9 mouse cellular contexts compared by ENCODE assay signal in the genomic region with DNA sequence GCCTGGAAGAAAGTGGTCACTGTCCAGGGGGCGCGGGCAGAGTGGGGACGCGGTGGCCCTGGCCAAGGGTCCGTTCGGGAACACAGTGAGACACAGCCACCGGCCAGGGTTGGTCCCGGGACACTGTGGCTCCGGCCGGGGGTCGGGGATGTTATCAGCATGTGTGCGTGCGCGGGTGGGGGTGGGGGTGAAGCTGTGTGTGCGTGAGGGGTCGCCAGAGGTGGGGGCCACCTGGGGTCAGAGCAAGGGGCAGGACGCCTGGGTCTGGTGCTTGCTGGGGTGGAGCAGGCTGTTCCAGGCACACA. TPM values are rescaled to one million over a fixed set of nuclear protein-coding genes. Genes with fewer than 3 reads are reported as not detected.
DNase-seq lines count a peak whose midpoint lies in the region; ATAC-seq and TF ChIP-seq lines count a peak whose summit lies in the region.
"Had no signal": no experiment of that assay in that cellular context is flagged by ENCODE, and none has a peak within 500 bp of the region (broad histone marks: within the 10 kb centered on the region; RNA-seq: fewer than 3 reads in every experiment).

No protein-coding gene starts in this region.

- no peak for ATAC-seq in kidney, embryonic 15.5 days (replicated peaks; ENCODE audit: low FRiP score)
- ATAC-seq in intestine, postnatal 0 days, result no peak
- ATAC-seq in midbrain, postnatal 0 days (ENCODE audit: low FRiP score), result no peak
- no peak for ATAC-seq in frontal cortex, adult (ENCODE audit: low TSS enrichment)

- TF ChIP-seq CTCF in intestine, postnatal 0 days (IDR thresholded peaks at IDR 0.05; ENCODE audit: low read depth), result no peak
- TF ChIP-seq CTCF in midbrain, postnatal 0 days (IDR thresholded peaks at IDR 0.05), result no peak

- peak overlapping the region; percentile 5; the same call in 1 of the 2 replicates for H3K9ac ChIP-seq in kidney, embryonic 15.5 days
- H3K9ac ChIP-seq in intestine, postnatal 0 days (ENCODE audit: low read depth, low read length), result no peak overlapping the region
- no peak overlapping the region; the same call in 1 of the 2 replicates for H3K9ac ChIP-seq in midbrain, postnatal 0 days (replicated peaks; ENCODE audit: low read length, poor library complexity, severe bottlenecking)

- peaks cover 36% of the 10 kb centered on the region for H3K27me3 ChIP-seq in kidney, embryonic 15.5 days
- peaks cover 25% of the 10 kb centered on the region for H3K27me3 ChIP-seq in forebrain, embryonic 10.5 days (ENCODE audit: poor library complexity, severe bottlenecking)
- peaks cover 4% of the 10 kb centered on the region; the same call in 1 of the 2 replicates for H3K27me3 ChIP-seq in intestine, postnatal 0 days (replicated peaks; ENCODE audit: control insufficient read depth, insufficient read depth, low read length)
- peaks cover 15% of the 10 kb centered on the region; the same call in 1 of the 2 replicates for H3K27me3 ChIP-seq in midbrain, postnatal 0 days (ENCODE audit: insufficient read depth, low read length)

- no peaks in the 10 kb centered on the region for H3K36me3 ChIP-seq in kidney, embryonic 15.5 days
- H3K36me3 ChIP-seq in forebrain, embryonic 10.5 days (replicated peaks), result 0 out of 2 replicates have a peak, but pooled peaks cover 2% of the 10 kb centered on the region
- no peaks in the 10 kb centered on the region for H3K36me3 ChIP-seq in intestine, postnatal 0 days (ENCODE audit: control insufficient read depth, insufficient read depth)
- H3K36me3 ChIP-seq in midbrain, postnatal 0 days (ENCODE audit: insufficient read depth, low read length), result no peaks in the 10 kb centered on the region

- H3K9me3 ChIP-seq in kidney, embryonic 15.5 days (replicated peaks), result no peaks in the 10 kb centered on the region
- no peaks in the 10 kb centered on the region for H3K9me3 ChIP-seq in forebrain, embryonic 10.5 days
- no peaks in the 10 kb centered on the region for H3K9me3 ChIP-seq in intestine, postnatal 0 days (ENCODE audit: control insufficient read depth)
- H3K9me3 ChIP-seq in midbrain, postnatal 0 days (ENCODE audit: low read length), result no peaks in the 10 kb centered on the region

- no peak for DNase-seq in kidney, adult 8-10 months
- no peak for DNase-seq in forebrain, embryonic 10.5 days (ENCODE audit: extremely low spot score, low spot score)
- DNase-seq in midbrain, postnatal 0 days (ENCODE audit: low spot score), result no peak
- no peak for DNase-seq in Muller cell, postnatal 12 days (ENCODE audit: inconsistent ontology term)
- no peak for DNase-seq in embryo, embryonic 10 days (ENCODE audit: low spot score)
- DNase-seq: kidney, adult 11 months had no signal

- H3K27ac ChIP-seq in kidney, embryonic 15.5 days, result no peak overlapping the region
- peak overlapping the region; percentile 80 for H3K27ac ChIP-seq in forebrain, embryonic 10.5 days
- H3K27ac ChIP-seq in intestine, postnatal 0 days (ENCODE audit: low read depth, low read length), result no peak overlapping the region
- H3K27ac ChIP-seq in midbrain, postnatal 0 days (ENCODE audit: low read depth, low read length), result no peak overlapping the region

- peak overlapping the region; percentile 59 for H3K4me2 ChIP-seq in kidney, embryonic 15.5 days
- peak overlapping the region; percentile 54 for H3K4me2 ChIP-seq in intestine, postnatal 0 days (replicated peaks; ENCODE audit: low read depth)
- H3K4me2 ChIP-seq in midbrain, postnatal 0 days (ENCODE audit: low read depth, low read length, poor library complexity, severe bottlenecking), result peak overlapping the region; percentile 37

- H3K4me3 ChIP-seq in kidney, embryonic 15.5 days (replicated peaks), result peak overlapping the region; percentile 35
- peak overlapping the region; percentile 61 for H3K4me3 ChIP-seq in forebrain, embryonic 10.5 days
- 0 out of 2 replicates have a peak overlapping the region, but pooled peaks have one; percentile 18 for H3K4me3 ChIP-seq in intestine, postnatal 0 days (ENCODE audit: low read depth, low read length)
- peak overlapping the region; percentile 6; the same call in 1 of the 2 replicates for H3K4me3 ChIP-seq in midbrain, postnatal 0 days (ENCODE audit: low read depth, low read length)

- peaks cover 26% of the 10 kb centered on the region for H3K4me1 ChIP-seq in kidney, embryonic 15.5 days
- H3K4me1 ChIP-seq in forebrain, embryonic 10.5 days, result peaks cover 39% of the 10 kb centered on the region
- no peaks in the 10 kb centered on the region for H3K4me1 ChIP-seq in intestine, postnatal 0 days (replicated peaks; ENCODE audit: control insufficient read depth, insufficient read depth, low read length)
- no peaks in the 10 kb centered on the region for H3K4me1 ChIP-seq in midbrain, postnatal 0 days (ENCODE audit: insufficient read depth, low read length)

- 3% methylated on average over 17 of the region's 17 CpGs for WGBS in kidney, embryonic 15.5 days
- under 1% methylated on average over 17 of the region's 17 CpGs for WGBS in forebrain, embryonic 10.5 days
- WGBS in intestine, postnatal 0 days, result 4% methylated on average over 17 of the region's 17 CpGs
- 3% methylated on average over 12 of the region's 17 CpGs for WGBS in midbrain, postnatal 0 days

RNA-seq across cellular contexts. Expression of a gene that starts 8.9 kb away (rescaled TPM):
- 0.06 and 0.09 TPM in 2 replicates for polyA plus RNA-seq in kidney, embryonic 15.5 days (2015; fragmentation: Nextera tagmentation; extraction: Ambion mirVana)
- polyA plus RNA-seq in forebrain, embryonic 10.5 days (2016; fragmentation: Nextera tagmentation; extraction: Ambion mirVana), result 0.10 and 0.12 TPM in 2 replicates
- polyA plus RNA-seq in intestine, postnatal 0 days (2015; fragmentation: Nextera tagmentation; extraction: Ambion mirVana), result 0.35 and 0.42 TPM in 2 replicates
- 0.85 and 0.99 TPM in 2 replicates for total RNA-seq in midbrain, postnatal 0 days (2014; rRNA removed)
- 0.31 and 0.49 TPM in 2 replicates for polyA plus RNA-seq in midbrain, postnatal 0 days (2015; fragmentation: Nextera tagmentation; extraction: Ambion mirVana)

RNA-seq across cellular contexts. Expression of a gene that starts 16.5 kb away (rescaled TPM):
- polyA plus RNA-seq in kidney, embryonic 15.5 days (2015; fragmentation: Nextera tagmentation; extraction: Ambion mirVana), result 55.9 and 57.7 TPM in 2 replicates
- polyA plus RNA-seq in forebrain, embryonic 10.5 days (2016; fragmentation: Nextera tagmentation; extraction: Ambion mirVana), result 56.1 and 59.4 TPM in 2 replicates
- 47.9 and 50.4 TPM in 2 replicates for polyA plus RNA-seq in intestine, postnatal 0 days (2015; fragmentation: Nextera tagmentation; extraction: Ambion mirVana)
- total RNA-seq in midbrain, postnatal 0 days (2014; rRNA removed), result 73.2 and 95.3 TPM in 2 replicates
- 91.5 and 95.6 TPM in 2 replicates for polyA plus RNA-seq in midbrain, postnatal 0 days (2015; fragmentation: Nextera tagmentation; extraction: Ambion mirVana)

RNA-seq across cellular contexts. Expression of a gene that starts 32.5 kb away (rescaled TPM):
- polyA plus RNA-seq in kidney, embryonic 15.5 days (2015; fragmentation: Nextera tagmentation; extraction: Ambion mirVana), result 13.2 and 14.7 TPM in 2 replicates
- 13.5 and 14.0 TPM in 2 replicates for polyA plus RNA-seq in forebrain, embryonic 10.5 days (2016; fragmentation: Nextera tagmentation; extraction: Ambion mirVana)
- polyA plus RNA-seq in intestine, postnatal 0 days (2015; fragmentation: Nextera tagmentation; extraction: Ambion mirVana), result 4.7 and 6.4 TPM in 2 replicates
- total RNA-seq in midbrain, postnatal 0 days (2014; rRNA removed), result 23.6 and 30.8 TPM in 2 replicates
- 16.3 and 17.8 TPM in 2 replicates for polyA plus RNA-seq in midbrain, postnatal 0 days (2015; fragmentation: Nextera tagmentation; extraction: Ambion mirVana)

RNA-seq across cellular contexts. Expression of a gene that starts 47.2 kb away (rescaled TPM):
- 0.45 TPM in 1 of 2 replicates, not detected in the other for polyA plus RNA-seq in kidney, embryonic 15.5 days (2015; fragmentation: Nextera tagmentation; extraction: Ambion mirVana)
- 2.9 and 4.8 TPM in 2 replicates for polyA plus RNA-seq in forebrain, embryonic 10.5 days (2016; fragmentation: Nextera tagmentation; extraction: Ambion mirVana)
- polyA plus RNA-seq in intestine, postnatal 0 days (2015; fragmentation: Nextera tagmentation; extraction: Ambion mirVana), result not detected in 2 replicates
- not detected in 2 replicates for total RNA-seq in midbrain, postnatal 0 days (2014; rRNA removed)
- polyA plus RNA-seq in midbrain, postnatal 0 days (2015; fragmentation: Nextera tagmentation; extraction: Ambion mirVana), result not detected in 2 replicates

RNA-seq across cellular contexts. Expression of a gene that starts 47.5 kb away (rescaled TPM):
- 337 and 348 TPM in 2 replicates for polyA plus RNA-seq in kidney, embryonic 15.5 days (2015; fragmentation: Nextera tagmentation; extraction: Ambion mirVana)
- polyA plus RNA-seq in forebrain, embryonic 10.5 days (2016; fragmentation: Nextera tagmentation; extraction: Ambion mirVana), result 287 and 288 TPM in 2 replicates
- 386 and 389 TPM in 2 replicates for polyA plus RNA-seq in intestine, postnatal 0 days (2015; fragmentation: Nextera tagmentation; extraction: Ambion mirVana)
- 1,154 and 1,456 TPM in 2 replicates for total RNA-seq in midbrain, postnatal 0 days (2014; rRNA removed)
- 590 and 632 TPM in 2 replicates for polyA plus RNA-seq in midbrain, postnatal 0 days (2015; fragmentation: Nextera tagmentation; extraction: Ambion mirVana)

Comparison
In these comparisons a context has a peak if more than half of its experiments do, and no peak if none do; other contexts are left out.
1. H3K4me3 ChIP-seq: peak in every context shown above with its lines; median percentile 61 in forebrain, embryonic 10.5 days; 35 in kidney, embryonic 15.5 days; 18 in intestine, postnatal 0 days; 6 in midbrain, postnatal 0 days.